Mouse (Mus musculus): ENCODE data around the gene Heatr5a. TPM values are rescaled to one million over a fixed set of nuclear protein-coding genes. Genes with fewer than 3 reads are reported as not detected.

Heatr5a gene
- polyA plus RNA-seq, 1 experiment from 2014 or later: 17.9 TPM

GRCm38 (mm10) chr12:51865790-51866179 lies 105.3 kb downstream of the Heatr5a start:
- H3K9ac ChIP-seq (replicated peaks; ENCODE audit: low read depth, low read length): no peak overlapping the region
- 0 out of 2 replicates have a peak, but pooled peaks cover 6% of the 10 kb centered on the region for H3K4me1 ChIP-seq (ENCODE audit: control insufficient read depth, insufficient read depth, low read length)
- no peak overlapping the region for H3K27ac ChIP-seq (ENCODE audit: low read length)
- no peak overlapping the region for H3K4me2 ChIP-seq (replicated peaks; ENCODE audit: low read depth, low read length)
- H3K36me3 ChIP-seq (ENCODE audit: control insufficient read depth, insufficient read depth, low read length): no peaks in the 10 kb centered on the region
- 44% methylated on average over 4 of the region's 4 CpGs for WGBS
- H3K4me3 ChIP-seq (ENCODE audit: low read depth, low read length): no peak overlapping the region
- no peaks in the 10 kb centered on the region for H3K9me3 ChIP-seq (ENCODE audit: control insufficient read depth, low read depth, low read length)
- no peaks in the 10 kb centered on the region for H3K27me3 ChIP-seq (ENCODE audit: control insufficient read depth, insufficient read depth, low read length)
- peak; percentile 84 for ATAC-seq (ENCODE audit: insufficient number of reproducible peaks, insufficient read depth, low FRiP score, low read depth)

DNA sequence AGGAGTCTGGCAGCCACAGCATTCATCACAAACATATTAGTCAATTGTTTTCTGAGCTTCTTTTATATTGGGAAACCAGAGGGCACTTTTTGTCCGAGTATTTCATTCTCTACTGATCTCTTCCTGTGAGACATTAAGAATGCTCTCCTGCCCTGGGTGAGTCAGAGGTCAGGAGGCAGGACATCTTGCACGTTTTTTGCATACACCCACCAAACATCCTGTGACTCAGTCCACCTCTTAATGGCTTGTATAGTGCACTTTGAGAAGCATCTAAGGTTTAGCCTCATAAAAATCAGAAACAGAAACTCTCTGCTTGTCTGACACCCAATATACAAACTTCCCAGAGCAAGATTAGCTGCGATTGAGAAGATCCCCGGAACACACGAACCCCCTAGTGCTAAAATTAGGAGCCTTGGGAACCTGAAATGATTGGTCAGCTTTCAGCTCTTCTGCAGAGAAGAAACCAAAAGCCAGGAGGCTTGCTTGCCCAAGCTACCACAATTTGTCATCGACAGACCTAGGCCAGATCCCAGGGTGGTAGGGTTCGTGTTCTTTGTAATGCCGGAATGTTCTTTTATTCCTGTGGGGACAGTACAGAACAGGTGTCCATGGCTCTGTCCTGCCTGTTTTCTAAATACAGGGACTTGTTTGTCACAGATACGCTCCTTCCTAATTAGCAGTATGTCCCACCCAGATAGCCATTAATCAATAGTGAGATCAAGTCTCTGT lies 105.9 kb downstream of the Heatr5a start:
- H3K4me2 ChIP-seq (replicated peaks; ENCODE audit: low read depth, low read length): no peak overlapping the region
- no peak overlapping the region for H3K27ac ChIP-seq (ENCODE audit: low read length)
- no peaks in the 10 kb centered on the region for H3K36me3 ChIP-seq (ENCODE audit: control insufficient read depth, insufficient read depth, low read length)
- 0 out of 2 replicates have a peak, but pooled peaks cover 6% of the 10 kb centered on the region for H3K4me1 ChIP-seq (ENCODE audit: control insufficient read depth, insufficient read depth, low read length)
- H3K9ac ChIP-seq (replicated peaks; ENCODE audit: low read depth, low read length): no peak overlapping the region
- no peak overlapping the region for H3K4me3 ChIP-seq (ENCODE audit: low read depth, low read length)
- no peaks in the 10 kb centered on the region for H3K9me3 ChIP-seq (ENCODE audit: control insufficient read depth, low read depth, low read length)
- WGBS: 49% methylated on average over 9 of the region's 9 CpGs
- ATAC-seq (ENCODE audit: insufficient number of reproducible peaks, insufficient read depth, low FRiP score, low read depth): no peak
- H3K27me3 ChIP-seq (ENCODE audit: control insufficient read depth, insufficient read depth, low read length): no peaks in the 10 kb centered on the region

DNA sequence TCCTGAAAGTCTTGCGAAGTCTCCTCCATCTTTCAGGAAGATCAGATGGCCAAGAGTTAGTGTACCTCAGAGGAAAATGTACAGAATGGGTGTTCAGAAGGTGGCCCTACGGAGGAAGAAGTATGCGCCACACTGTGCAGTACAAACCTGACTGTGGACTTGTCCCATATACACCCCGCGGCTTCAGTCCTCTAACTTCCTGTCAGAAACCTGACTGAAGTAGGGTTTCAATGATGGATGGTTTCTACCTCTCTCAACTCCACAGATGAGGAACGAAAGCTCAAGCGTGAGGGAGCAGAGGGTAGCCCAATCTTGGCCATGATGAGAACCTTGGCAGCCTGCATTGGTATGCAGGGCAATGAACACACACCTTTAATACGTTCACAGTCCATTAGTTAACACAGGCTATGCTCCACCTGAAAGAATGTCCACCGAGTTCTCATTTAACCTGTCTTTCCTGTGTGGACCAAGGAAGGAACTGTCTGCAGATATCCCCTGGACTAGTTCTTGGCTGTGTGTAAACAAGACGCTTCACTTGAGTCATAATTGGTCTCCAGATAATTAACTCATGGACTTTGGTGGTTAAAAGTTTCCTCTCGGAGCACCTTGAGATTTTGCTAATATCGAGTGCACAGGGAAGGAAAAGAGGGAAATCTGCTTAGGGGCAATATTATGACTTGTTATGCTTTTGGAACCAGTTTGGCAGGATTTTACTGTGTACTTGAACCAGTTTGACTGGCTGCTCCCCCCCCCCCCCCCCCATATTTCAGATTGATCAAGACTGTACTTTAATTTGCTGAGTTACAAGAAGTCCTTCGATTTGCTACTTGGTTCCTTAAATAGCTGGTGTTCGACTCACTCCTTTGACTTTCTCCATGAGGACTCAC lies 107.8 kb downstream of the Heatr5a start:
- Histone ChIP-seq H3K4me2 (replicated peaks; ENCODE audit: low read depth, low read length) (no peak overlapping the region), H3K36me3 (ENCODE audit: control insufficient read depth, insufficient read depth, low read length) (no peaks in the 10 kb centered on the region), H3K9ac (replicated peaks; ENCODE audit: low read depth, low read length) (no peak overlapping the region), H3K4me3 (ENCODE audit: low read depth, low read length) (no peak overlapping the region), H3K9me3 (ENCODE audit: control insufficient read depth, low read depth, low read length) (no peaks in the 10 kb centered on the region), H3K27me3 (ENCODE audit: control insufficient read depth, insufficient read depth, low read length) (no peaks in the 10 kb centered on the region), H3K4me1 (ENCODE audit: control insufficient read depth, insufficient read depth, low read length) (0 out of 2 replicates have a peak, but pooled peaks cover 6% of the 10 kb centered on the region), H3K27ac (ENCODE audit: low read length) (no peak overlapping the region)
- peak; percentile 30; the same call in 1 of the 2 replicates for ATAC-seq (ENCODE audit: insufficient number of reproducible peaks, insufficient read depth, low FRiP score, low read depth)
- 83% methylated on average over 14 of the region's 14 CpGs for WGBS

- H3K36me3 ChIP-seq (ENCODE audit: control insufficient read depth, insufficient read depth, low read length): no peaks in the 10 kb centered on the region
- no peaks in the 10 kb centered on the region for H3K4me1 ChIP-seq (ENCODE audit: control insufficient read depth, insufficient read depth, low read length)
- H3K9ac ChIP-seq (replicated peaks; ENCODE audit: low read depth, low read length): no peak overlapping the region
- no peak overlapping the region for H3K27ac ChIP-seq (ENCODE audit: low read length)
- 76% methylated on average over 13 of the region's 13 CpGs for WGBS
- no peaks in the 10 kb centered on the region for H3K27me3 ChIP-seq (ENCODE audit: control insufficient read depth, insufficient read depth, low read length)
- no peak for ATAC-seq (ENCODE audit: insufficient number of reproducible peaks, insufficient read depth, low FRiP score, low read depth)
- H3K4me2 ChIP-seq (replicated peaks; ENCODE audit: low read depth, low read length): no peak overlapping the region
- no peak overlapping the region for H3K4me3 ChIP-seq (ENCODE audit: low read depth, low read length)
- no peaks in the 10 kb centered on the region for H3K9me3 ChIP-seq (ENCODE audit: control insufficient read depth, low read depth, low read length)
Measured at GRCm38 (mm10) chr12:51858134-51859028, 112.7 kb downstream of the Heatr5a start.

GRCm38 (mm10) chr12:51856768-51857295 lies 114.3 kb downstream of the Heatr5a start:
- 80% methylated on average over 8 of the region's 8 CpGs for WGBS
- H3K27ac ChIP-seq (ENCODE audit: low read length): no peak overlapping the region

DNA sequence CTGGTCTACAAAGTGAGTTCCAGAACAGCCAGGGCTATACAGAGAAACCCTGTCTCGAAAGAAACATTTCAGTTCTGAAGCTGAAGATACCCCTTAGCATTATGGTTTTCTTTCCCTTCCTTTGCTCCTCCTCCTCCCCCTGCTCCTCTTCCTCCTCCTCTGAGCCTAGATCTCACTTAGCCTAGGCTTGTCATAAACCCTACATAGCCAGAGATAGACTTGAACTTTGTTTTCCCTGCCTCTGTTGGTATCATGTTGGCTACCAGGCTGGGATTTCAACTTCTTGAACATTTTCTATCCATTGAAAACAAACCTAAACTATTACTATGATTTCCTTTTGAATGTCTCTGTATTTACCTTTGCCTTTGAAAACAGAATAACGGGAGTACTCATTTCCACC lies 115.2 kb downstream of the Heatr5a start:
- Histone ChIP-seq H3K4me3 (ENCODE audit: low read depth, low read length) (no peak overlapping the region), H3K36me3 (ENCODE audit: control insufficient read depth, insufficient read depth, low read length) (no peaks in the 10 kb centered on the region), H3K27ac (ENCODE audit: low read length) (no peak overlapping the region), H3K9ac (replicated peaks; ENCODE audit: low read depth, low read length) (no peak overlapping the region), H3K27me3 (ENCODE audit: control insufficient read depth, insufficient read depth, low read length) (no peaks in the 10 kb centered on the region), H3K9me3 (ENCODE audit: control insufficient read depth, low read depth, low read length) (no peaks in the 10 kb centered on the region), H3K4me2 (replicated peaks; ENCODE audit: low read depth, low read length) (no peak overlapping the region), H3K4me1 (ENCODE audit: control insufficient read depth, insufficient read depth, low read length) (no peaks in the 10 kb centered on the region)
- no peak for ATAC-seq (ENCODE audit: insufficient number of reproducible peaks, insufficient read depth, low FRiP score, low read depth)
- WGBS: 90% methylated on average over 2 of the region's 2 CpGs

More at GRCm38 (mm10) chr12:51856768-51857295, 114.3 kb downstream of the Heatr5a start:
- no peak for ATAC-seq (ENCODE audit: insufficient number of reproducible peaks, insufficient read depth, low FRiP score, low read depth)
- H3K4me3 ChIP-seq (ENCODE audit: low read depth, low read length): no peak overlapping the region
- H3K36me3 ChIP-seq (ENCODE audit: control insufficient read depth, insufficient read depth, low read length): no peaks in the 10 kb centered on the region
- H3K27me3 ChIP-seq (ENCODE audit: control insufficient read depth, insufficient read depth, low read length): no peaks in the 10 kb centered on the region
- no peaks in the 10 kb centered on the region for H3K9me3 ChIP-seq (ENCODE audit: control insufficient read depth, low read depth, low read length)
- H3K4me2 ChIP-seq (replicated peaks; ENCODE audit: low read depth, low read length): no peak overlapping the region
- no peaks in the 10 kb centered on the region for H3K4me1 ChIP-seq (ENCODE audit: control insufficient read depth, insufficient read depth, low read length)
- no peak overlapping the region for H3K9ac ChIP-seq (replicated peaks; ENCODE audit: low read depth, low read length)

GRCm38 (mm10) chr12:51855453-51855852 lies 115.7 kb downstream of the Heatr5a start:
- no peak overlapping the region for H3K9ac ChIP-seq (replicated peaks; ENCODE audit: low read depth, low read length)
- no peaks in the 10 kb centered on the region for H3K27me3 ChIP-seq (ENCODE audit: control insufficient read depth, insufficient read depth, low read length)
- no peak overlapping the region for H3K4me2 ChIP-seq (replicated peaks; ENCODE audit: low read depth, low read length)
- H3K27ac ChIP-seq (ENCODE audit: low read length): no peak overlapping the region
- H3K36me3 ChIP-seq (ENCODE audit: control insufficient read depth, insufficient read depth, low read length): no peaks in the 10 kb centered on the region
- ATAC-seq (ENCODE audit: insufficient number of reproducible peaks, insufficient read depth, low FRiP score, low read depth): no peak
- no peak overlapping the region for H3K4me3 ChIP-seq (ENCODE audit: low read depth, low read length)
- 73% methylated on average over 7 of the region's 7 CpGs for WGBS
- no peaks in the 10 kb centered on the region for H3K9me3 ChIP-seq (ENCODE audit: control insufficient read depth, low read depth, low read length)
- H3K4me1 ChIP-seq (ENCODE audit: control insufficient read depth, insufficient read depth, low read length): no peaks in the 10 kb centered on the region

DNA sequence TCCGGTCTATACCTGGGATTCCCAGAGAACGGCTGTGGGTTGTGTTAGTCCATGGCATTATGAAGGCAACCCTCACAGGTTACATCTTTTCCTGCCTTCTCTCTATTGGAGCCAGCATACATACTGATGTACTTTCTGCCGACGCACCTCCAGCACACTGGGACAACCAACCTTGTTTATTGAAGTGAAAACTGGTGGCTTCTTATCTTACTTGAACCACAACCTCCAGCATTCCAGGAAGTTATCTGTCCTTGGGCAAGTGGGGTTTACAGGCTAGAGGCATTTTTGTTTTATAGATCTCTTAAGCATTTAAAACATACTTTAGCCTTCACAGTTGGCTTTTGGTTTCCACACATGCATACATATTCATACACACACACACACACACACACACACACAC lies 119.5 kb downstream of the Heatr5a start:
- Histone ChIP-seq H3K4me1 (ENCODE audit: control insufficient read depth, insufficient read depth, low read length) (no peaks in the 10 kb centered on the region), H3K4me3 (ENCODE audit: low read depth, low read length) (no peak overlapping the region), H3K27ac (ENCODE audit: low read length) (no peak overlapping the region), H3K36me3 (ENCODE audit: control insufficient read depth, insufficient read depth, low read length) (no peaks in the 10 kb centered on the region), H3K9me3 (ENCODE audit: control insufficient read depth, low read depth, low read length) (0 out of 2 replicates have a peak, but pooled peaks cover 2% of the 10 kb centered on the region), H3K9ac (replicated peaks; ENCODE audit: low read depth, low read length) (no peak overlapping the region), H3K4me2 (replicated peaks; ENCODE audit: low read depth, low read length) (no peak overlapping the region), H3K27me3 (ENCODE audit: control insufficient read depth, insufficient read depth, low read length) (no peaks in the 10 kb centered on the region)
- 84% methylated on average over 4 of the region's 4 CpGs for WGBS
- no peak; the same call in 1 of the 2 replicates for ATAC-seq (ENCODE audit: insufficient number of reproducible peaks, insufficient read depth, low FRiP score, low read depth)

All from stomach, embryonic 14.5 days (tissue).